Mouse (Mus musculus): ENCODE results near the gene D7Ertd443e. TPM values are rescaled to one million over a fixed set of nuclear protein-coding genes. Genes with fewer than 3 reads are reported as not detected.

The D7Ertd443e gene
- total RNA-seq, 2 experiments from 2014 or later = 1.7 to 2.7 TPM

- DNase-seq (ENCODE audit: low spot score in 2 of 2) = no peak
These were observed 95.7 kb downstream of the D7Ertd443e start for GRCm38 (mm10) chr7:134289611-134290301.

- DNase-seq (ENCODE audit: low spot score in 2 of 2) = no peak
These were observed 96.3 kb downstream of the D7Ertd443e start for GRCm38 (mm10) chr7:134289126-134289525.

GRCm38 (mm10) chr7:134287570-134288222 is 97.8 kb downstream of the D7Ertd443e start:
- DNase-seq (ENCODE audit: low spot score in 2 of 2) = no peak

- DNase-seq (ENCODE audit: low spot score in 2 of 2) = no peak
These were observed 112.5 kb downstream of the D7Ertd443e start for GRCm38 (mm10) chr7:134272956-134273355.

- DNase-seq (ENCODE audit: low spot score in 2 of 2) = no peak
These were observed 113.0 kb downstream of the D7Ertd443e start for GRCm38 (mm10) chr7:134272421-134272820.

GRCm38 (mm10) chr7:134265783-134266182 is 119.7 kb downstream of the D7Ertd443e start:
- DNase-seq (ENCODE audit: low spot score in 2 of 2) = no peak

- DNase-seq (ENCODE audit: low spot score in 2 of 2) = peak; percentile 42 to 46
These were observed 122.1 kb downstream of the D7Ertd443e start for GRCm38 (mm10) chr7:134263146-134263906.

- peak; percentile 13 to 18 for DNase-seq (ENCODE audit: low spot score in 2 of 2)
These were observed 124.3 kb downstream of the D7Ertd443e start for GRCm38 (mm10) chr7:134261003-134261701.

- DNase-seq (ENCODE audit: low spot score in 2 of 2) = no peak
These were observed 135.1 kb downstream of the D7Ertd443e start for GRCm38 (mm10) chr7:134250273-134250870.

GRCm38 (mm10) chr7:134248041-134248440 is 137.4 kb downstream of the D7Ertd443e start:
- no peak for DNase-seq (ENCODE audit: low spot score in 2 of 2)

GRCm38 (mm10) chr7:134246624-134247023 is 138.8 kb downstream of the D7Ertd443e start:
- no peak for DNase-seq (ENCODE audit: low spot score in 2 of 2)

GRCm38 (mm10) chr7:134242773-134243172 is 142.7 kb downstream of the D7Ertd443e start:
- DNase-seq (ENCODE audit: low spot score in 2 of 2) = no peak

GRCm38 (mm10) chr7:134241212-134241611 is 144.2 kb downstream of the D7Ertd443e start:
- DNase-seq (ENCODE audit: low spot score in 2 of 2) = no peak

- no peak for DNase-seq (ENCODE audit: low spot score in 2 of 2)
These were observed 144.9 kb downstream of the D7Ertd443e start for GRCm38 (mm10) chr7:134240579-134240978.

- DNase-seq (ENCODE audit: low spot score in 2 of 2) = no peak
These were observed 146.6 kb downstream of the D7Ertd443e start for GRCm38 (mm10) chr7:134238863-134239262.

GRCm38 (mm10) chr7:134237356-134237755 is 148.1 kb downstream of the D7Ertd443e start:
- DNase-seq (ENCODE audit: low spot score in 2 of 2) = no peak

- DNase-seq (ENCODE audit: low spot score in 2 of 2) = no peak
These were observed 148.7 kb downstream of the D7Ertd443e start for GRCm38 (mm10) chr7:134236727-134237126.

- DNase-seq (ENCODE audit: low spot score in 2 of 2) = no peak
These were observed 149.9 kb downstream of the D7Ertd443e start for GRCm38 (mm10) chr7:134235552-134235951.

- no peak for DNase-seq (ENCODE audit: low spot score in 2 of 2)
These were observed 153.8 kb downstream of the D7Ertd443e start, which contains the start of gene Adam12 for GRCm38 (mm10) chr7:134231378-134232346. Gene Adam12 (minus strand): TSS chr7:134232146.

- DNase-seq (ENCODE audit: low spot score in 2 of 2) = no peak
These were observed 154.8 kb downstream of the D7Ertd443e start for GRCm38 (mm10) chr7:134230708-134231107.

Data from layer of hippocampus, postnatal 14 days (tissue).